Mouse (Mus musculus) MEL (cell line): ENCODE results near the gene Zfp281. TPM values are rescaled to one million over a fixed set of nuclear protein-coding genes. Genes with fewer than 3 reads are reported as not detected.
A peak's percentile ranks its signal among the peaks of the same experiment; 100 is the strongest.

Experiments used
- DNase-seq: peaks from one replicate; pipeline ENCODE4 v3.0.0; 2011; ENCODE audit warnings: low read depth, low spot score
- H3K27ac ChIP-seq: 2 replicates; pipeline ENCODE4 v1.5.1; 2012; ENCODE audit warnings: low read depth, mild to moderate bottlenecking, control low read depth, low read length, moderate library complexity; ENCODE audit not compliant: control insufficient read depth
- H3K27me3 ChIP-seq, 2 experiments: fragments of 150-350 bp in 1 of 2; sonication (generic) in 1 of 2; 2 replicates each; pipeline ENCODE4 v1.6.1; 2012; ENCODE audit warnings: low read length in 2 of 2, mild to moderate bottlenecking in 2 of 2, improper control_type of control experiment in 1 of 2, moderate library complexity in 1 of 2; ENCODE audit not compliant: insufficient read depth in 2 of 2, control insufficient read depth in 1 of 2
- H3K36me3 ChIP-seq, 2 experiments: 2 replicates each; pipeline ENCODE4 v1.6.1; 2012 to 2014; ENCODE audit warnings: low read length in 2 of 2, improper control_type of control experiment in 1 of 2, inconsistent platforms in 1 of 2, mild to moderate bottlenecking in 1 of 2; ENCODE audit not compliant: insufficient read depth in 2 of 2, control insufficient read depth in 1 of 2
- H3K4me1 ChIP-seq, 2 experiments: fragments of 150-350 bp in 1 of 2; sonication (generic) in 1 of 2; 2 replicates each; pipeline ENCODE4 v1.6.1; 2012; ENCODE audit warnings: low read length in 2 of 2, improper control_type of control experiment in 1 of 2, mild to moderate bottlenecking in 1 of 2; ENCODE audit not compliant: insufficient read depth in 2 of 2, control insufficient read depth in 1 of 2
- H3K4me3 ChIP-seq, 2 experiments: fragments of 150-350 bp in 1 of 2; sonication (generic) in 1 of 2; 2 replicates each; pipeline ENCODE4 v1.5.1; 2012; ENCODE audit warnings: low read depth in 2 of 2, low read length in 2 of 2, mild to moderate bottlenecking in 2 of 2, moderate library complexity in 2 of 2, control low read depth in 1 of 2, improper control_type of control experiment in 1 of 2; ENCODE audit not compliant: control insufficient read depth in 1 of 2, insufficient read depth in 1 of 2
- H3K79me2 ChIP-seq: 2 replicates; pipeline ENCODE4 v1.6.1; 2012; ENCODE audit warnings: mild to moderate bottlenecking, low read length, moderate library complexity; ENCODE audit not compliant: control insufficient read depth, poor library complexity, insufficient read depth
- H3K9ac ChIP-seq: 2 replicates; pipeline ENCODE4 v1.6.1; 2012; ENCODE audit warnings: low read depth, mild to moderate bottlenecking, control low read depth, low read length, moderate library complexity; ENCODE audit not compliant: control insufficient read depth, poor library complexity, severe bottlenecking
- H3K9me3 ChIP-seq: fragments of 150-350 bp; sonication (generic); replicated peaks from 2 replicates; pipeline ENCODE4 v1.6.1; 2012; ENCODE audit warnings: mild to moderate bottlenecking, low read length, improper control_type of control experiment, moderate library complexity; ENCODE audit not compliant: insufficient read depth
- BHLHE40 ChIP-seq: IDR thresholded peaks from 2 replicates; pipeline ENCODE4 v1.6.1; 2012; ENCODE audit warnings: low read depth, mild to moderate bottlenecking, inconsistent platforms, low read length, improper control_type of control experiment, borderline replicate concordance
- CHD1 ChIP-seq: IDR thresholded peaks from 2 replicates; pipeline ENCODE4 v1.6.1; 2012; ENCODE audit warnings: low read depth, mild to moderate bottlenecking, inconsistent platforms, low read length, improper control_type of control experiment
- CHD2 ChIP-seq: IDR thresholded peaks from 2 replicates; pipeline ENCODE4 v1.6.1; 2011; ENCODE audit warnings: low read length, improper control_type of control experiment
- ELF1 ChIP-seq: IDR thresholded peaks from 2 replicates; pipeline ENCODE4 v1.6.1; 2014; ENCODE audit warnings: low read depth, mild to moderate bottlenecking, inconsistent platforms, low read length, improper control_type of control experiment, moderate library complexity
- EP300 ChIP-seq, 2 experiments: IDR thresholded peaks; 2 replicates each; pipeline ENCODE4 v1.6.1; 2011; ENCODE audit warnings: improper control_type of control experiment in 2 of 2, low read length in 2 of 2, low read depth in 1 of 2, mild to moderate bottlenecking in 1 of 2
- ETS1 ChIP-seq: IDR thresholded peaks from 2 replicates; pipeline ENCODE4 v1.6.1; 2012; ENCODE audit warnings: low read depth, mild to moderate bottlenecking, inconsistent platforms, low read length, improper control_type of control experiment, moderate library complexity
- GATA1 ChIP-seq: IDR thresholded peaks from 2 replicates; pipeline ENCODE4 v1.6.1; 2011; ENCODE audit warnings: low read depth, low read length, improper control_type of control experiment
- HCFC1 ChIP-seq: IDR thresholded peaks from 2 replicates; pipeline ENCODE4 v1.6.1; 2012; ENCODE audit warnings: low read depth, mild to moderate bottlenecking, inconsistent platforms, low read length, improper control_type of control experiment, moderate library complexity
- JUND ChIP-seq: IDR thresholded peaks from 2 replicates; pipeline ENCODE4 v1.6.1; 2011; ENCODE audit warnings: low read depth, mild to moderate bottlenecking, improper control_type of control experiment, low read length
- MEF2A ChIP-seq: IDR thresholded peaks from 2 replicates; pipeline ENCODE4 v1.6.1; 2014; ENCODE audit warnings: low read depth, mild to moderate bottlenecking, inconsistent platforms, low read length, improper control_type of control experiment; ENCODE audit not compliant: poor library complexity, insufficient replicate concordance, severe bottlenecking; ENCODE audit errors: extremely low read depth
- MXI1 ChIP-seq: IDR thresholded peaks from 2 replicates; pipeline ENCODE4 v1.6.1; 2011; ENCODE audit warnings: mild to moderate bottlenecking, low read depth, low read length, improper control_type of control experiment
- MYB ChIP-seq: IDR thresholded peaks from 2 replicates; pipeline ENCODE4 v1.6.1; 2011; ENCODE audit warnings: mild to moderate bottlenecking, low read depth, low read length, improper control_type of control experiment
- NELFE ChIP-seq: IDR thresholded peaks from 2 replicates; pipeline ENCODE4 v1.6.1; 2011; ENCODE audit warnings: low read depth, low read length, improper control_type of control experiment
- NRF1 ChIP-seq: IDR thresholded peaks from 2 replicates; pipeline ENCODE4 v1.6.1; 2014; ENCODE audit warnings: low read depth, mild to moderate bottlenecking, inconsistent platforms, low read length, improper control_type of control experiment, moderate library complexity; ENCODE audit not compliant: poor library complexity, insufficient read depth, severe bottlenecking
- POLR2A ChIP-seq, 2 experiments: IDR thresholded peaks; 2 replicates each; pipeline ENCODE4 v1.6.1; 2011 to 2012; ENCODE audit warnings: low read length in 2 of 2, mild to moderate bottlenecking in 2 of 2, control low read depth in 1 of 2, improper control_type of control experiment in 1 of 2, low read depth in 1 of 2, moderate library complexity in 1 of 2; ENCODE audit not compliant: control insufficient read depth in 1 of 2, insufficient read depth in 1 of 2, poor library complexity in 1 of 2
- RCOR1 ChIP-seq: IDR thresholded peaks from 2 replicates; pipeline ENCODE4 v1.6.1; 2012; ENCODE audit warnings: low read depth, mild to moderate bottlenecking, inconsistent platforms, low read length, improper control_type of control experiment
- SIN3A ChIP-seq: IDR thresholded peaks from 2 replicates; pipeline ENCODE4 v1.6.1; 2012; ENCODE audit warnings: low read length, improper control_type of control experiment, inconsistent platforms
- SMC3 ChIP-seq: IDR thresholded peaks from 2 replicates; pipeline ENCODE4 v1.6.1; 2011; ENCODE audit warnings: low read depth, low read length, improper control_type of control experiment
- TAL1 ChIP-seq: IDR thresholded peaks from 2 replicates; pipeline ENCODE4 v1.6.1; 2012; ENCODE audit warnings: mild to moderate bottlenecking, inconsistent platforms, low read length, moderate library complexity, mixed read lengths
- ZC3H11A ChIP-seq: IDR thresholded peaks from 2 replicates; pipeline ENCODE4 v1.6.1; 2012; ENCODE audit warnings: low read depth, mild to moderate bottlenecking, inconsistent platforms, low read length, improper control_type of control experiment
- ZKSCAN1 ChIP-seq: IDR thresholded peaks from 2 replicates; pipeline ENCODE4 v1.6.1; 2012; ENCODE audit warnings: low read depth, mild to moderate bottlenecking, inconsistent platforms, low read length, improper control_type of control experiment, moderate library complexity
- ZMIZ1 ChIP-seq: IDR thresholded peaks from 2 replicates; pipeline ENCODE4 v1.6.1; 2012; ENCODE audit warnings: low read depth, mild to moderate bottlenecking, inconsistent platforms, low read length, improper control_type of control experiment, moderate library complexity
- ZNF384 ChIP-seq: IDR thresholded peaks from 2 replicates; pipeline ENCODE4 v1.6.1; 2012; ENCODE audit warnings: low read depth, mild to moderate bottlenecking, inconsistent platforms, low read length, improper control_type of control experiment
- polyA plus RNA-seq, 2 experiments: library from polyadenylated mRNA; stranded (reverse) in 1 of 2; unstranded in 1 of 2; fragments of >175 nt in 1 of 2; fragments of >200 nt in 1 of 2; gene quantifications; 2 replicates each; pipeline versions ENCODE4 v1.2.1 to v1.2.4; 2012; ENCODE audit warnings: low replicate concordance in 2 of 2, low read depth in 1 of 2; ENCODE audit not compliant: insufficient read length in 2 of 2, insufficient read depth in 1 of 2, missing spikeins in 1 of 2
- total RNA-seq: library from RNA; depleted of rRNA; stranded (reverse); fragments of 300-350 nt; gene quantifications from 2 replicates; pipeline ENCODE4 v1.2.3, GENCODE M21; 2012

The Zfp281 gene
- total and polyA plus RNA-seq, 3 experiments: 10.5 to 12.4 TPM; not detected in 1

DNA sequence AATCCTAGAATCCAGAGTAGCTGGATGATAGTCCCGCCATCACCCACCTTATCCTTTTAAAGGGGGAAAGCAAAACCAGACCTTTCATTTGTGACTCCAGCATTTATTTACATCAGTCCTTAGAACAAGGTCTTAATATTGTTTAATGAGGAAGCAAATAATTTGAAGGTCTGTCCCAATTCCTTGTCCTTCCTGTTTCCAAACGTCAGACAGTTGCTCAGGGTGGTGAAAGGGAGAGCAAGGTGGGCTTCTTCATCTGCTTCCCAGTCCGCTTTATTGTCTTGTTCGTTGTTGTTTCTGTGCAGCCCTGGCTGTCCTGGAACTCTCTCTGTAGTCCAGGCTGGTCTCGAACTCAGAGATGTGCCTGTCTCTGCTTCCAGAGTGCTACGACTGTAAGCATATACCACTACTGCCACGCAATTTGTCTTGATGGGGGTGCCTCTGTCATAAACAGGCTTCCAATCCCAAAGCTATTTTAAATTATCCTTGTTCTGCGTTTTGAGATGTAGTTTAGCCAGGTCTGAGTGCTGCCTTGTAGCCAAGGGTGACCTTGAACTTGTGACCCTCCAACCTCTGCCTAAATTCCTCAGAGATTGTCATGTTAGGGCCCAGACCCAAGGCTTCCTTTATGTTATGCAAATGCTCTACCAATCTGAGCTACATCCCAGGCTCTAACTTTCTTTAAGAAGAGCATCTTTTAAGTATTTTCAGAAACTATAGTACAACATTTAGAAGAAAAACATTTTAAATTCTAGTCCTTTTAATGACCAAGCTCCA is 21.3 kb downstream of the Zfp281 start:
- no peak for DNase-seq
- H3K79me2 ChIP-seq: no peaks in the 10 kb centered on the region
- H3K4me1 ChIP-seq: no peaks in the 10 kb centered on the region
- no peak overlapping the region for H3K27ac ChIP-seq
- no peak overlapping the region for H3K4me3 ChIP-seq
- H3K36me3 ChIP-seq: no peaks in the 10 kb centered on the region
- no peak overlapping the region for H3K9ac ChIP-seq
- TF ChIP-seq ZMIZ1: no peak
- no peaks in the 10 kb centered on the region for H3K9me3 ChIP-seq
- H3K27me3 ChIP-seq: no peaks in the 10 kb centered on the region

DNA sequence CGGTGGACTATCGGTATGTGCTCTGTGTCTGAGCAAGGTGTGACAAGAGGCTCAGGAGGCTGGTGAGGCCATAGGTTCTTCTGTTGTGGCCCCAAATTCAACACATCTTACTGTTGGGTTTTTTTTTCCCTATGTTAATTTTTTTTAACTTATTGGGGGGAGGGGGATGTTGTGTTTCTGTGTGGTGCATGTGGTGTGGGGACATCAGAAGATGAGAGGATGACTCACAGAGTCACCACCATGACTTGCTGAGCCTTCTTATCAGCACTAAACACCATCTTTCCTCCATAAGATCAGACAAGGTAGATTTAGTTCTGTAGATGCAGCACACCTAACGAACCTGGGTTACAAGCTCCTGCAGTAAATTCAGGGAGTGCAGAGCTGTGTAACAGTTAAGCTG is 27.4 kb downstream of the Zfp281 start:
- DNase-seq: peak; percentile 34
- Histone ChIP-seq H3K27me3 (no peaks in the 10 kb centered on the region), H3K9me3 (no peaks in the 10 kb centered on the region), H3K4me1 (peaks cover 0 to 14% of the 10 kb centered on the region in 2 experiments; a peak in 3 of 4 replicates), H3K27ac (no peak overlapping the region), H3K79me2 (no peaks in the 10 kb centered on the region), H3K4me3 (no peak overlapping the region), H3K36me3 (peaks cover 0 to 17% of the 10 kb centered on the region in 2 experiments; a peak in 2 of 4 replicates), H3K9ac (no peak overlapping the region)
- 0 out of 2 replicates have a peak, but pooled peaks have one; percentile 38 for TF ChIP-seq GATA1
- peak; percentile 63 for TF ChIP-seq ZNF384
- no peak for TF ChIP-seq NRF1
- no peak for TF ChIP-seq CHD1
- no peak for TF ChIP-seq SMC3
- 0 out of 4 replicates have a peak, but pooled peaks of 1 of the 2 experiments have one; percentile 32 for TF ChIP-seq EP300 (IDR thresholded peaks at IDR 0.05; ENCODE audit: low read depth in 1 of 2, low read length in 2 of 2)
- no peak for TF ChIP-seq ZC3H11A
- no peak for TF ChIP-seq CHD2
- TF ChIP-seq SIN3A: no peak
- TF ChIP-seq ZKSCAN1: no peak
- TF ChIP-seq HCFC1: no peak
- no peak for TF ChIP-seq RCOR1
- TF ChIP-seq POLR2A (IDR thresholded peaks at IDR 0.05; ENCODE audit: control insufficient read depth in 1 of 2, insufficient read depth in 1 of 2, low read depth in 1 of 2, low read length in 2 of 2, poor library complexity in 1 of 2): no peak
- TF ChIP-seq MEF2A: no peak
- TF ChIP-seq JUND: no peak
- TF ChIP-seq ETS1: 0 out of 2 replicates have a peak, but pooled peaks have one; percentile 6
- no peak for TF ChIP-seq TAL1
- TF ChIP-seq MXI1: no peak
- TF ChIP-seq BHLHE40: no peak
- no peak for TF ChIP-seq ELF1
- TF ChIP-seq NELFE: no peak
- TF ChIP-seq MYB: no peak
